Mouse (Mus musculus) cerebellum, adult 8-10 months (tissue): ENCODE measurements at regions not wholly inside any gene's neighbourhood (a gene's known extent, or its start where the extent isn't known, plus 50 kb on each side); places are given as distances from the start of the nearest gene placed in this dataset.
"Not testable (repeated sequence)": the region's sequence is repeated elsewhere in the genome, so short reads cannot be mapped to it uniquely, and the experiment has no call there.

Experiments used
- DNase-seq: peaks from one replicate; pipeline ENCODE4 v3.0.0; 2022

DNA sequence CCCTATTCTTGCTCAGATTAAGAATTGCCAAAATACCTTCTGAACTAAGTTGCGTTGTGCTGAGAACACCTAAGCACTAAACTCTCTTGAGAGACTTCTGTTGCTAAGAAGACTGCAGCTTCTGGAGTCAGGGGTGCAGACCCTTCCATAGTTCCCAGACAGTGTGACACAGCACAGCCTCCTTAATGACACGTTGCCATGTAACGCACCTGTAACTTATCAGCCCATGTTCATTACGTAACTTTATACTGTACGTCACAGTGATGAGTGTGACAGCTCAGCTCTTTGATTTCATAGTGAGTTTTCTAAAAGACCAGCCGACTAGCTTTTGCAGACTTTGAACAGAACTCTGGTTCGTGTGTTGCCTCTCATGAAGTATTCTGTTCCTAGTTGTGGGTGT lies 257.8 kb downstream of the AI429214 start:
- not testable (repeated sequence) for DNase-seq

DNA sequence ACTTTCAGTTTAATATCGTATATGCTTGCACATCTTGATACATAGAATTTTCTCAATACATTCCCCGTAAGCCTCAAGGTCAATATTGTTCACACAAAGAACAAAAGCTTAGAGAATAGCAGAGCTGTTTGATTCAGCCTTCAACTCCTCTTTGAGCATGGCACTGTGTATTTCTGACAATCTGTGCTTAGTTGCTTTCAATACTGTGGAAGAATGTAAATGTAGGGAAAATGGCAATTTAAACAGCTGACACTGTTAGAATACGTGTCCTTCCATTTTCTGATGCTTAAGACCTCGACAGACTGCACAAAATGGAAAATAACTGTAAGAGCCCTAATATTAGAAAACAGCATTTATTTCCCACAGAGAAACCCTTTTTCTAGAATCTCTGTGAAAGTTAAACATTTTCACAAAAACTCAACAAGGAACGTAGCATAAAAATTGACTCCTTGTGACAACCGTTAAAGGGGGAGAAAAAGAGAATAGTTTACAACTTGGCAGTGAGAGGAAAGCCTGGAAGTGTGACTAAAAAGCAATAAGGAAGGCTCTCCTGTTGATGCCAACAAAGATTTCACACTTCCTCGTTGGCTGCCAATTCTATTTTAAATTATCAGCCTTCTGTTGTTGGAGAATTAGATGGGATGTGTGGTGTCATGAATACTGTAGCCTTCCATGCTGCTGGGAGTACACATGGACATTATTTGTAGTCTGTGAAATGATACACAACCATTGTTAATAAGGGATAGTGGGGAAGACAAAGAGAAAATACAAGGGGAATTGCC lies 297.9 kb downstream of the AI429214 start:
- no peak for DNase-seq
